Mouse (Mus musculus) stomach, embryonic 16.5 days (tissue): Measurements from ENCODE around the gene Tbx6. TPM values are rescaled to one million over a fixed set of nuclear protein-coding genes. Genes with fewer than 3 reads are reported as not detected.

Source experiments
- ATAC-seq: fragments of 200-750 bp; cut with Nextera tagmentation; 2 replicates; pipeline ENCODE4 v1.8.0; 2017; ENCODE audit warnings: moderate number of reproducible peaks, moderate TSS enrichment; ENCODE audit not compliant: insufficient read depth, low FRiP score
- H3K27ac ChIP-seq: fragments of 300-500 bp; sonication (generic); 2 replicates; pipeline ENCODE4 v1.5.1; 2014; ENCODE audit warnings: low read length
- H3K27me3 ChIP-seq: fragments of 300-500 bp; sonication (generic); 2 replicates; pipeline ENCODE4 v1.6.1; 2014; ENCODE audit warnings: low read length, control low read depth, mixed read lengths; ENCODE audit not compliant: control insufficient read depth, insufficient read depth
- H3K36me3 ChIP-seq: fragments of 300-500 bp; sonication (generic); 2 replicates; pipeline ENCODE4 v1.6.1; 2014; ENCODE audit warnings: low read length; ENCODE audit not compliant: control insufficient read depth, insufficient read depth
- H3K4me1 ChIP-seq: fragments of 300-500 bp; sonication (generic); 2 replicates; pipeline ENCODE4 v1.6.1; 2014; ENCODE audit warnings: low read length, control low read depth, mixed read lengths; ENCODE audit not compliant: control insufficient read depth, insufficient read depth
- H3K4me2 ChIP-seq: fragments of 300-500 bp; sonication (generic); 2 replicates; pipeline ENCODE4 v1.6.1; 2014; ENCODE audit warnings: low read depth, low read length, mixed read lengths
- H3K4me3 ChIP-seq: fragments of 300-500 bp; sonication (generic); replicated peaks from 2 replicates; pipeline ENCODE4 v1.5.1; 2014; ENCODE audit warnings: mild to moderate bottlenecking, low read length
- H3K9ac ChIP-seq: fragments of 300-500 bp; sonication (generic); 2 replicates; pipeline ENCODE4 v1.6.1; 2014; ENCODE audit warnings: low read length
- H3K9me3 ChIP-seq: fragments of 300-500 bp; sonication (generic); replicated peaks from 2 replicates; pipeline ENCODE4 v1.6.1; 2016; ENCODE audit warnings: low read length, control low read depth; ENCODE audit not compliant: control insufficient read depth
- WGBS: fragments of 180-500 bp; shearing (Covaris S2); extraction: QIAGEN DNeasy Blood & Tissue Kit; methylation state at CpG from one replicate; pipeline ENCODE4 v1.1.7; 2014; 5-methylcytosine and 5-hydroxymethylcytosine counted together
- polyA plus RNA-seq: library from polyadenylated mRNA; unstranded; fragments of >200 nt; fragmentation: Nextera tagmentation; extraction: Ambion mirVana; gene quantifications from 2 replicates; pipeline ENCODE4 v1.2.1, GENCODE M21; 2015

Gene Tbx6
- polyA plus RNA-seq, 1 experiment from 2014 or later: 0.27 TPM

DNA sequence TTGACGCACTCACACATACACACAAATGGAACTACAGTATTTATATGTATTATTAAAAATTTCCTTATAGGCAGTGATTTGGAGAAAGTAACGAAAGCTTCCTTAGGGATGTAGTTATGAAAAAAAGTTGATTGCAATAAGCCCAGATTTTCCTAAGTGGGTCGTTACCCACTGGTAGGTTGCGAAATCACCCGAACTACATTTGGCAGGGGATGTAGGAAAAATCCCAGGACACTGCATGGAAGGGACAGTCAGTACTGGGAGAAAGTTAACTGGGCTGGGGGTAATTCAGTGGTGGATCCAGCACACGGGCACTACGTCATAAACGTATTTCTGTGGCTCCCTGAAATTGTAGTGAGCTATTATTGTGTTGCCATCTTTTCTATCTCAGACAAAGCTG is 35.2 kb downstream of the Tbx6 start:
- Histone ChIP-seq H3K4me1 (no peaks in the 10 kb centered on the region), H3K36me3 (no peaks in the 10 kb centered on the region), H3K4me3 (no peak overlapping the region), H3K9me3 (no peaks in the 10 kb centered on the region), H3K4me2 (no peak overlapping the region), H3K27me3 (no peaks in the 10 kb centered on the region), H3K27ac (no peak overlapping the region), H3K9ac (no peak overlapping the region)
- no peak for ATAC-seq
- WGBS: 80% methylated on average over 8 of the region's 8 CpGs

DNA sequence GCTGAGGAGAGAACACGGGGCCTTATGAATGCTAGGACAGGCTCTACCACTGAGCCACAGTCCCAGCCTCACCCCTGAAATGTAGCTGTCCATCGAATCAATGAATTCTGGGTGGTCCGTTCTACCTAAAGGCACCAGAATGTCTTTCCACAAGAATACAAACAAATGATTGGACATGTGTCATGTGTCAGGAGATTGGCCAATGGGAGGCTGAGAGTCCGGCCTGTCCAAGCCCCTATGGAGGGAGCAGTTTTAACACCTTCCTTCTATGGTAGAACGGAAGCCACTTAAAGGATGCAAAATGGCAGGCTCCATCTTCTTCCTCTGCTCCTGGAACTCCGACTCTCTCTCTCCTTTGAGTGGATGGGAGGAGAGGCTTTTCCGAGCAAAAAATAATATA is 36.3 kb downstream of the Tbx6 start:
- H3K36me3 ChIP-seq: no peaks in the 10 kb centered on the region
- 78% methylated on average over 7 of the region's 7 CpGs for WGBS
- ATAC-seq: no peak
- H3K27ac ChIP-seq: no peak overlapping the region
- H3K4me2 ChIP-seq: no peak overlapping the region
- peaks cover under 1% of the 10 kb centered on the region for H3K27me3 ChIP-seq
- H3K4me3 ChIP-seq: no peak overlapping the region
- H3K9ac ChIP-seq: no peak overlapping the region
- no peaks in the 10 kb centered on the region for H3K4me1 ChIP-seq
- no peaks in the 10 kb centered on the region for H3K9me3 ChIP-seq

DNA sequence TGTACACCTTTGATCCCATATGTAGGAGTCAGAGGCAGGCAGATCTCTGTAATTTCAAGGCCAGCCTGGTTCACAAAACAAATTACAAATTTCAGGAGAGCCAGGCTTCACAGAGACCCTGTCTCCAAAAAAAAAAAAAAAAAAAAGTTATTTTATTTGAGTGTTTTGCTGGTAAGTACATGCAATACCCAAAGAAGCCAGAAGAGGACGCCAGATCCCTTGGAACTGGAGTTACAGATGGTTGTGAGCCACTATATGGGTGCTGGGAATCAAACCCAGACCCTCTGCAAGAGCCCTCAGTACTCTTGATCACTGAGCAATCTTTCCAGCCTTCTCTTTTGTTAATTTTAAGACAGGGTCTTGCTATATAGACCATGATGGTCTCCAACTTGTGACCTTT is 37.5 kb downstream of the Tbx6 start:
- WGBS: 21% methylated on average over 1 of the region's 1 CpGs
- H3K4me1 ChIP-seq: 0 out of 2 replicates have a peak, but pooled peaks cover 3% of the 10 kb centered on the region
- H3K27ac ChIP-seq: no peak overlapping the region
- ATAC-seq: no peak
- no peaks in the 10 kb centered on the region for H3K9me3 ChIP-seq
- H3K27me3 ChIP-seq: peaks cover 10% of the 10 kb centered on the region
- no peak overlapping the region for H3K9ac ChIP-seq
- H3K4me2 ChIP-seq: no peak overlapping the region
- H3K36me3 ChIP-seq: no peaks in the 10 kb centered on the region
- no peak overlapping the region for H3K4me3 ChIP-seq

DNA sequence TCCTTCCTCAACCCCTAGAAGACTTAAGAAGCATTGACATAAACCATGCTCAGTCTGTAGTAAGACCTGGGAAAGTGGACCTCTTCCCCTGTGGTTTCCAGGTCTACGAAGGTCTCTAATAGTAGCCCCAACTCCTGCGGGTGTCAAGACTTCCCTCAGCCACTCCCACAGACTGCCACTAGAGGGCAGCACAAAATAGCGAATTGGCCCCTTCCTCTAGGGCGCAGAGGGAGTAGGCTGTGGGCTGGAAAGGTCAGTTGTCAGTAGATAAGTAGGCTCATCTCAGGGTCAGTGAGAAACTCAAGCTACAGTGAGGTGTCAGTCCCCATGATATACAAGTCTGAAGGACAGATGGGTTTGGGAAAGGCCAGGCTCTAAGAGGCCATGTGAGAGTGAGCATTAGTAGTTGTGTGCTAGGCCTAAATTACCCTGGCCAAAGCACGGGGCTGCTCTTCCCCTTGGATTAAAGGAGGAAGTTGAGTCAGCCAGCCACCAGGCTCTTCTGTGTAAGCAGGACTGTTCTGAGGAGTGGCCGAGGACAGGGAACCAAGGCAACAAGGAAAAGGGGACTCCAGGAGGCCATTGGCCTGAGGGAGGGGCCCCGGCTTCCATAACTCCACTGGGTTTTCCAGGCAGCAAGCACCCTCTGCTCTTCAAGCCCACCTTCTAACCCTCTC is 40.7 kb downstream of the Tbx6 start:
- Histone ChIP-seq H3K27me3 (peaks cover 22% of the 10 kb centered on the region), H3K36me3 (no peaks in the 10 kb centered on the region), H3K27ac (no peak overlapping the region), H3K4me3 (no peak overlapping the region), H3K4me2 (no peak overlapping the region), H3K9ac (no peak overlapping the region), H3K9me3 (no peaks in the 10 kb centered on the region), H3K4me1 (0 out of 2 replicates have a peak, but pooled peaks cover 3% of the 10 kb centered on the region)
- WGBS: 19% methylated on average over 7 of the region's 7 CpGs
- peak; percentile 25; the same call in 1 of the 2 replicates for ATAC-seq

DNA sequence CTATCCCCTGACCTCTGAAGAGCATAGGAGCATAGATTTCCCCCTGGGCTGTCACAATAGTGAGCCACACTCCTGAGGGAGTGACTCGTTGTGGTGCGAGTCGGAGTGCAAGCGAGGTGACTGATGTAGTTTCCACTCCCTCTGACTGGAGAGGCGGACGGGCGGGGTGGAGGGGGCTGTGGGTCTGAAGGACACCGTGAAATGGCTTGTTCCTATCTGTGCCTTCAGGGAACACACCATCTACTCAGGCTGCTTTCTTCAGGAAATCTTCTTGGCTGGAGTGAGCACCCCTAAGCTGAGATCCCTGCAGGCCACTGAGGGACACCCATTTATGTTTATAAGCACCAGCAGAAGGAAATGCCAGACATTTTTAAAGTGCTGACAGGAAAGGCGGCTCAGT is 41.5 kb downstream of the Tbx6 start:
- Histone ChIP-seq H3K4me3 (peak overlapping the region; percentile 27; the same call in 1 of the 2 replicates), H3K9ac (no peak overlapping the region), H3K9me3 (no peaks in the 10 kb centered on the region), H3K36me3 (no peaks in the 10 kb centered on the region), H3K4me1 (0 out of 2 replicates have a peak, but pooled peaks cover 3% of the 10 kb centered on the region), H3K27ac (no peak overlapping the region), H3K4me2 (peak overlapping the region; percentile 54; the same call in 1 of the 2 replicates), H3K27me3 (peaks cover 22% of the 10 kb centered on the region)
- 20% methylated on average over 9 of the region's 9 CpGs for WGBS
- ATAC-seq: no peak; the same call in 1 of the 2 replicates

DNA sequence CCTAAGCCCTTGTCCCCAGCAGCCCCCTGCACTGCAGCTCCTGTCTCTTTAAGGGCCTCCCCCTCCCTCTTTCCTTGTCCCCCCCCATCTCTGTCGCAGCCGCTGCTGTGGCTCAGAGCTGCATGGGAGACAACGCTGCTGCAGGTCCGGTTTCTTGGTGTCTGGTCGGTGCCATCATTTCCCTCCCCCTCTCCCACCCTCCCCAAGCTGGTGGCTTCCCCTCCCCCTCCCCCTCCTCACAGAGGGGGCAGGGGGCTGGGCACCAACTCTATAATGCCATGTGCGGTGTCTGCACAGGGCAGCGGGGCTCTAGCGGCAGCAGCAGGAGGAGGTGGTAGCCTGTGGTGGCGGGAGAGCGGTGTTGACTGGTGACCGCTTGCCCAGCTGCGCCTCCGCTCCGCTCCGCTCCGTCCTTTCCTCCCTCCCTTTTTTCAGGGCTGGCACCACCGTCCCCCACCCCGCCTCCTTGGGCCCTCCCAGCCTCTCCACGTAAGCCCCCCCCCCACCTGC is 42.0 kb downstream of the Tbx6 start:
- no peak for ATAC-seq
- under 1% methylated on average over 18 of the region's 19 CpGs for WGBS
- H3K9ac ChIP-seq: peak overlapping the region; percentile 49; the same call in 1 of the 2 replicates
- H3K27ac ChIP-seq: no peak overlapping the region
- H3K4me1 ChIP-seq: 0 out of 2 replicates have a peak, but pooled peaks cover 3% of the 10 kb centered on the region
- H3K4me2 ChIP-seq: peak overlapping the region; percentile 54
- H3K27me3 ChIP-seq: peaks cover 22% of the 10 kb centered on the region
- no peaks in the 10 kb centered on the region for H3K36me3 ChIP-seq
- H3K4me3 ChIP-seq: peak overlapping the region; percentile 27
- no peaks in the 10 kb centered on the region for H3K9me3 ChIP-seq

DNA sequence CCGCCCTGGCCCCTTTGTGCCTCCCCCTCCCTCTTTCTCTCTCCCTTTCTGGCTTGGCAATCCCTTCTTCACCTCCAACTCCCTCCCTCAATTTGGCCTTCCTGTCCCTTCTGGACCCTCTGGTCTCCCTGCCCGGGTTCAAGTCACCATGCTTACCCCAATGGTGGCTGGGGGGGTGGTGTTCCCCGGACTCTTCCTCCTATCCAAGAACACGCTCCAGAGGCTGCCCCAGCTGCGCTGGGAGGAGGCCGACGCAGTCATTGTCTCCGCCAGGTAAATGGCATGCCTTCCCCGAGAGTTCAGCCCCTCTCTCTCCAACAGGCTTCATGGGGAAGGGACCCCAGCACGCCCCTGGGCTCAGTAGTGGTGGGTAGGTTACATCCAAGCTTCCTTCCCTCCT is 42.7 kb downstream of the Tbx6 start:
- no peak overlapping the region for H3K4me3 ChIP-seq
- no peak; the same call in 1 of the 2 replicates for ATAC-seq
- H3K4me2 ChIP-seq: no peak overlapping the region
- H3K27ac ChIP-seq: no peak overlapping the region
- H3K36me3 ChIP-seq: no peaks in the 10 kb centered on the region
- WGBS: 14% methylated on average over 10 of the region's 10 CpGs
- 0 out of 2 replicates have a peak, but pooled peaks cover 3% of the 10 kb centered on the region for H3K4me1 ChIP-seq
- peaks cover 22% of the 10 kb centered on the region for H3K27me3 ChIP-seq
- H3K9me3 ChIP-seq: no peaks in the 10 kb centered on the region
- no peak overlapping the region for H3K9ac ChIP-seq

DNA sequence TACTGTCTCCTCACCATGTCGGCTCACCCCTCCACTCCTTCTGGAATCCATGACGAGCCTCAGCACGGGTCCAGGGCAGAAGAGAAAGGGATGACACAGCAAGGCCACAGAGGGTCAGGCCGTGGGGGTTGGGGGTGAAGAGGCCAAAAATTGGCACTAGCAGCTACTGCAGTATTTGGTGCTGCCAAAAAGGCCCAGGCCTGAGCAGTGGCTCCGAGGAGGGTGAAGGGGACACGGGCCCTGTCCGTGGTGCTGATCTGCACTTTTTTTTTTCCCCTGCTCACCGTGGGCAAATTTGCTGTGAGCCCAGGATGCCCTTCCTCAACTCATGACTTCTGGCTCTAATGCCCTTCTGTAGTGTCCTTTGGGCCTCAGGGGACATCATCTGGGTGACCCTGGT is 44.1 kb downstream of the Tbx6 start:
- Histone ChIP-seq H3K4me1 (0 out of 2 replicates have a peak, but pooled peaks cover 3% of the 10 kb centered on the region), H3K9ac (no peak overlapping the region), H3K4me3 (no peak overlapping the region), H3K9me3 (no peaks in the 10 kb centered on the region), H3K27ac (no peak overlapping the region), H3K4me2 (no peak overlapping the region), H3K27me3 (peaks cover 22% of the 10 kb centered on the region), H3K36me3 (no peaks in the 10 kb centered on the region)
- WGBS: 19% methylated on average over 8 of the region's 8 CpGs
- ATAC-seq: no peak

DNA sequence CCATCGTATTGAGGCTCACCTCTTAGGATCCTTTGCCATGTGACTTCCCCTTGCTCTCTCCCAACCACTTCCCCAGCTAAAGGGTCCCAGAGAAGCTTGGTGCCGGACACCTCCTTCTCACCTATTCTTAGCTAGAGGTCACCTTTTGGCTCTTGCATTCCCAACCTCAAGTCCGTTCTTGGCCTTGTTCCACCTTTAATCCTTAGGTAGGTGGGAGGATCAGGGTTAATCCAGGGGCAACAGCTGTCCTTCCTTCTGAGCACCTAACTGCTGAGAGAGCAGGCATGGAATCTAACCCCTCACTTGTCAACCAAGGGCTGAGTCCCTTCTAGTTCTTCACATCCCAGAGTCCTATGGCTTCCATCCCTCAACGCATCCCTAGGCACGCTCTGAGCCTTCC is 44.7 kb downstream of the Tbx6 start:
- Histone ChIP-seq H3K9me3 (no peaks in the 10 kb centered on the region), H3K27me3 (peaks cover 22% of the 10 kb centered on the region), H3K27ac (no peak overlapping the region), H3K9ac (no peak overlapping the region), H3K4me2 (no peak overlapping the region), H3K4me3 (no peak overlapping the region), H3K36me3 (no peaks in the 10 kb centered on the region), H3K4me1 (0 out of 2 replicates have a peak, but pooled peaks cover 3% of the 10 kb centered on the region)
- WGBS: 65% methylated on average over 5 of the region's 5 CpGs
- no peak for ATAC-seq
